Mouse (Mus musculus) adrenal gland, postnatal 4 days (tissue): ENCODE data around the gene Lipk. TPM values are rescaled to one million over a fixed set of nuclear protein-coding genes. Genes with fewer than 3 reads are reported as not detected.

Experiments used
- DNase-seq, 2 experiments: peaks; one replicate each; pipeline ENCODE4 v3.0.0; 2021 to 2022; ENCODE audit warnings: low spot score in 2 of 2, mixed read lengths in 2 of 2
- long read RNA-seq, 2 experiments: library from polyadenylated mRNA; stranded (forward); transcript quantifications; one replicate each; pipeline ENCODE4 v2.0.0; 2021
- total RNA-seq, 2 experiments: library from RNA; stranded (reverse); gene quantifications; 2 replicates each; pipeline ENCODE4 v1.2.3; 2021

Lipk gene
- under 1 TPM; 0.36 to 0.56 TPM for total RNA-seq
- long read RNA-seq, experiment 1, result 0 reads
- long read RNA-seq, experiment 2, result 0 reads

- no peak for DNase-seq
These were observed at the start of gene Lipk for GRCm38 (mm10) chr19:34008002-34008401. TSS of gene Lipk (plus strand) at chr19:34008290.

- no peak for DNase-seq
These were observed 47.2 kb upstream of the Lipk start, which contains the start of gene Lipf for GRCm38 (mm10) chr19:33960887-33961286. TSS of gene Lipf (plus strand) at chr19:33961187.

GRCm38 (mm10) chr19:33979007-33979406, 29.1 kb upstream of the Lipk start:
- DNase-seq, result no peak

GRCm38 (mm10) chr19:33983043-33983442, 25.0 kb upstream of the Lipk start:
- DNase-seq, result no peak

GRCm38 (mm10) chr19:34021440-34022172, 13.5 kb downstream of the Lipk start:
- DNase-seq, result no peak

GRCm38 (mm10) chr19:34022759-34023158, 14.7 kb downstream of the Lipk start:
- no peak for DNase-seq

GRCm38 (mm10) chr19:34039731-34040130, 31.6 kb downstream of the Lipk start:
- no peak for DNase-seq

GRCm38 (mm10) chr19:34043008-34043407, 34.9 kb downstream of the Lipk start:
- DNase-seq, result no peak

- DNase-seq, result no peak
These were observed 41.4 kb downstream of the Lipk start for GRCm38 (mm10) chr19:34049371-34050039.

GRCm38 (mm10) chr19:34051502-34051901, 43.4 kb downstream of the Lipk start:
- no peak for DNase-seq

- no peak for DNase-seq
These were observed 55.5 kb downstream of the Lipk start for GRCm38 (mm10) chr19:34063547-34063946.

- DNase-seq, result no peak
These were observed 56.0 kb downstream of the Lipk start for GRCm38 (mm10) chr19:34064059-34064458.

- no peak for DNase-seq
These were observed 58.8 kb downstream of the Lipk start, which contains the start of gene Lipn for GRCm38 (mm10) chr19:34066779-34067472. TSS of gene Lipn (plus strand) at chr19:34067358.

- DNase-seq, result no peak
These were observed 66.1 kb downstream of the Lipk start for GRCm38 (mm10) chr19:34074239-34074638.

- DNase-seq, result no peak
These were observed 70.0 kb downstream of the Lipk start for GRCm38 (mm10) chr19:34078130-34078529.

- no peak for DNase-seq
These were observed 81.1 kb downstream of the Lipk start for GRCm38 (mm10) chr19:34089011-34089680.

GRCm38 (mm10) chr19:34095381-34095780, 87.3 kb downstream of the Lipk start:
- no peak for DNase-seq

GRCm38 (mm10) chr19:34096228-34096627, 88.1 kb downstream of the Lipk start:
- DNase-seq, result no peak
